Mouse (Mus musculus): ENCODE data around the gene Adamts3.
A peak's percentile ranks its signal among the peaks of the same experiment; 100 is the strongest.

Gene Adamts3

GRCm38 (mm10) chr5:89883051-89883907 lies at the start of gene Adamts3:
TSS of gene Adamts3 (minus strand) at chr5:89883334.
- peak; percentile 68 for DNase-seq (ENCODE audit: low spot score)

- DNase-seq (ENCODE audit: low spot score): no peak
These were observed 48.4 kb upstream of the Adamts3 start for GRCm38 (mm10) chr5:89931511-89931910.

- no peak for DNase-seq (ENCODE audit: low spot score)
These were observed 29.2 kb upstream of the Adamts3 start for GRCm38 (mm10) chr5:89912359-89912758.

GRCm38 (mm10) chr5:89911950-89912349 lies 28.8 kb upstream of the Adamts3 start:
- DNase-seq (ENCODE audit: low spot score): no peak

- DNase-seq (ENCODE audit: low spot score): no peak
These were observed 28.4 kb upstream of the Adamts3 start for GRCm38 (mm10) chr5:89911508-89911907.

- no peak for DNase-seq (ENCODE audit: low spot score)
These were observed 23.8 kb upstream of the Adamts3 start for GRCm38 (mm10) chr5:89906884-89907431.

GRCm38 (mm10) chr5:89901026-89901425 lies 17.9 kb upstream of the Adamts3 start:
- no peak for DNase-seq (ENCODE audit: low spot score)

- DNase-seq (ENCODE audit: low spot score): peak; percentile 71
These were observed 14.4 kb upstream of the Adamts3 start for GRCm38 (mm10) chr5:89897495-89897894.

GRCm38 (mm10) chr5:89895520-89895919 lies 12.4 kb upstream of the Adamts3 start:
- no peak for DNase-seq (ENCODE audit: low spot score)

GRCm38 (mm10) chr5:89884991-89885390 lies 1.9 kb upstream of the Adamts3 start:
- no peak for DNase-seq (ENCODE audit: low spot score)

- no peak for DNase-seq (ENCODE audit: low spot score)
These were observed 722 bp upstream of the Adamts3 start for GRCm38 (mm10) chr5:89883908-89884204.

- DNase-seq (ENCODE audit: low spot score): peak; percentile 51
These were observed 921 bp downstream of the Adamts3 start for GRCm38 (mm10) chr5:89882091-89882734.

GRCm38 (mm10) chr5:89881425-89881824 lies 1.7 kb downstream of the Adamts3 start:
- DNase-seq (ENCODE audit: low spot score): no peak

GRCm38 (mm10) chr5:89878866-89879392 lies 4.2 kb downstream of the Adamts3 start:
- no peak for DNase-seq (ENCODE audit: low spot score)

- no peak for DNase-seq (ENCODE audit: low spot score)
These were observed 10.5 kb downstream of the Adamts3 start for GRCm38 (mm10) chr5:89872661-89873060.

- no peak for DNase-seq (ENCODE audit: low spot score)
These were observed 23.5 kb downstream of the Adamts3 start for GRCm38 (mm10) chr5:89859603-89860002.

- DNase-seq (ENCODE audit: low spot score): no peak
These were observed 24.3 kb downstream of the Adamts3 start for GRCm38 (mm10) chr5:89858837-89859236.

- no peak for DNase-seq (ENCODE audit: low spot score)
These were observed 36.6 kb downstream of the Adamts3 start for GRCm38 (mm10) chr5:89846551-89846950.

GRCm38 (mm10) chr5:89844354-89844753 lies 38.8 kb downstream of the Adamts3 start:
- peak; percentile 41 for DNase-seq (ENCODE audit: low spot score)

- DNase-seq (ENCODE audit: low spot score): no peak
These were observed 39.7 kb downstream of the Adamts3 start for GRCm38 (mm10) chr5:89843478-89843877.

GRCm38 (mm10) chr5:89839627-89840026 lies 43.5 kb downstream of the Adamts3 start:
- DNase-seq (ENCODE audit: low spot score): peak; percentile 18

- DNase-seq (ENCODE audit: low spot score): no peak
These were observed 62.0 kb downstream of the Adamts3 start for GRCm38 (mm10) chr5:89821175-89821574.

- no peak for DNase-seq (ENCODE audit: low spot score)
These were observed 63.6 kb downstream of the Adamts3 start for GRCm38 (mm10) chr5:89819531-89819930.

Measured in ovary, postnatal 36 days (tissue).